Comparison of ENCODE assay signal across 9 mouse cellular contexts in genomic region chr11:72465978-72466693, GRCm38 (mm10). TPM values are rescaled to one million over a fixed set of nuclear protein-coding genes. Genes with fewer than 3 reads are reported as not detected.
A peak's percentile ranks its signal among the peaks of the same experiment; 100 is the strongest.
DNase-seq lines count a peak whose midpoint lies in the region; ATAC-seq and TF ChIP-seq lines count a peak whose summit lies in the region.
"Had no signal": no experiment of that assay in that cellular context is flagged by ENCODE, and none has a peak within 500 bp of the region (broad histone marks: within the 10 kb centered on the region; RNA-seq: fewer than 3 reads in every experiment).

No protein-coding gene starts in this region.

- H3K4me1 ChIP-seq in lung, embryonic 15.5 days: peaks cover 80% of the 10 kb centered on the region

- intact Hi-C loops in left cerebral cortex, adult 2 months (cut with DNase I): no loop called here

- peak overlapping the region; percentile 27; the same call in 1 of the 2 replicates for H3K4me2 ChIP-seq in lung, embryonic 15.5 days

- no peaks in the 10 kb centered on the region for H3K9me3 ChIP-seq in lung, embryonic 15.5 days

- H3K27ac ChIP-seq in left cerebral cortex, adult 2 months: peak overlapping the region; percentile 59
- H3K27ac ChIP-seq in lung, embryonic 15.5 days: peak overlapping the region; percentile 89

- H3K27me3 ChIP-seq in lung, embryonic 15.5 days: no peaks in the 10 kb centered on the region

- WGBS in lung, embryonic 15.5 days: 34% methylated on average over 11 of the region's 11 CpGs

- H3K36me3 ChIP-seq in lung, embryonic 15.5 days: no peaks in the 10 kb centered on the region

- H3K4me3 ChIP-seq in left cerebral cortex, adult 2 months: no peak overlapping the region
- H3K4me3 ChIP-seq in lung, embryonic 15.5 days: no peak overlapping the region

- H3K9ac ChIP-seq in lung, embryonic 15.5 days: no peak overlapping the region

- DNase-seq in left cerebral cortex, adult 2 months (ENCODE audit: extremely low spot score in 1 of 2, low spot score in 2 of 2): no peak
- no peak for DNase-seq in left cerebral cortex, adult 9 months (ENCODE audit: low spot score in 2 of 2)
- DNase-seq in spleen, postnatal 36 days (ENCODE audit: low spot score in 2 of 2): peak; percentile 87 to 89
- DNase-seq in cerebellum, postnatal 4 days (ENCODE audit: low spot score in 2 of 2): no peak
- no peak for DNase-seq in c-Kit-positive CD71-positive TER-119-positive erythroid progenitor cells, embryonic 14.5 days (ENCODE audit: low spot score)

- ATAC-seq in granulocyte monocyte progenitor cell, adult 5-6 weeks (replicated peaks; ENCODE audit: poor library complexity, severe bottlenecking): peak; percentile 50
- ATAC-seq in lung, embryonic 15.5 days (ENCODE audit: borderline replicate concordance, extremely low read depth, low FRiP score, low TSS enrichment): peak; percentile 12; the same call in 1 of the 2 replicates
- ATAC-seq: forebrain, embryonic 16.5 days had no signal

- TF ChIP-seq CTCF in left cerebral cortex, adult 2 months (IDR thresholded peaks at IDR 0.05): no peak

RNA-seq across cellular contexts. Expression of gene Spns2, which starts 23.6 kb away (rescaled TPM):
- total RNA-seq in left cerebral cortex, adult 2 months (2021): 10 to 100 TPM; 68.2 to 70.6 TPM
- 27.1 and 41.2 TPM in 2 replicates for total RNA-seq in granulocyte monocyte progenitor cell, adult 5-6 weeks (2014; fragmentation: Nextera tagmentation)
- total RNA-seq in granulocyte monocyte progenitor cell, adult 5-6 weeks (2017): 5.6 TPM in 2 replicates
- polyA plus RNA-seq in lung, embryonic 15.5 days (2015; fragmentation: Nextera tagmentation; extraction: Ambion mirVana): 5.3 and 6.4 TPM in 2 replicates

RNA-seq across cellular contexts. Expression of gene Mybbp1a, which starts 25.0 kb away (rescaled TPM):
- total RNA-seq in left cerebral cortex, adult 2 months (2021): 10 to 100 TPM; 53.2 to 55.0 TPM
- 172 and 173 TPM in 2 replicates for total RNA-seq in granulocyte monocyte progenitor cell, adult 5-6 weeks (2014; fragmentation: Nextera tagmentation)
- 132 and 239 TPM in 2 replicates for total RNA-seq in granulocyte monocyte progenitor cell, adult 5-6 weeks (2017)
- polyA plus RNA-seq in lung, embryonic 15.5 days (2015; fragmentation: Nextera tagmentation; extraction: Ambion mirVana): 137 and 140 TPM in 2 replicates

RNA-seq across cellular contexts. Expression of gene Ggt6, which starts 30.8 kb away (rescaled TPM):
- under 1 TPM; 0.18 to 0.37 TPM for total RNA-seq in left cerebral cortex, adult 2 months (2021)
- not detected in 2 replicates for total RNA-seq in granulocyte monocyte progenitor cell, adult 5-6 weeks (2014; fragmentation: Nextera tagmentation)
- total RNA-seq in granulocyte monocyte progenitor cell, adult 5-6 weeks (2017): not detected in 2 replicates
- 0.14 and 0.26 TPM in 2 replicates for polyA plus RNA-seq in lung, embryonic 15.5 days (2015; fragmentation: Nextera tagmentation; extraction: Ambion mirVana)
- polyA plus RNA-seq: forebrain, embryonic 16.5 days; limb, embryonic 11.5 days had no signal

RNA-seq across cellular contexts. Expression of gene Smtnl2, which starts 54.6 kb away (rescaled TPM):
- total RNA-seq in left cerebral cortex, adult 2 months (2021): 1 to 10 TPM in 1 of 2 experiments, under 1 TPM in 1; 0.33 to 1.2 TPM
- total RNA-seq in granulocyte monocyte progenitor cell, adult 5-6 weeks (2014; fragmentation: Nextera tagmentation): 0.79 and 1.2 TPM in 2 replicates
- total RNA-seq in granulocyte monocyte progenitor cell, adult 5-6 weeks (2017): not detected in 2 replicates
- 156 and 158 TPM in 2 replicates for polyA plus RNA-seq in lung, embryonic 15.5 days (2015; fragmentation: Nextera tagmentation; extraction: Ambion mirVana)

Comparison
In these comparisons a context has a peak if more than half of its experiments do, and no peak if none do; other contexts are left out.
1. DNase-seq: peak in spleen, postnatal 36 days (2 of 2); none in left cerebral cortex, adult 2 months (0 of 2), left cerebral cortex, adult 9 months (0 of 2), cerebellum, postnatal 4 days (0 of 2) and c-Kit-positive CD71-positive TER-119-positive erythroid progenitor cells, embryonic 14.5 days (single experiment).